Mouse (Mus musculus) hindbrain, embryonic 14.5 days (tissue): ENCODE data around the gene Zfp661. TPM values are rescaled to one million over a fixed set of nuclear protein-coding genes. Genes with fewer than 3 reads are reported as not detected.

Source experiments
- ATAC-seq: fragments of 200-750 bp; cut with Nextera tagmentation; 2 replicates; pipeline ENCODE4 v1.8.0; 2017; ENCODE audit warnings: moderate number of reproducible peaks, mild to moderate bottlenecking, moderate TSS enrichment, moderate library complexity; ENCODE audit not compliant: low FRiP score
- DNase-seq: peaks from one replicate; pipeline ENCODE4 v3.0.0-alpha.2; 2015; ENCODE audit warnings: low spot score
- H3K27ac ChIP-seq: fragments of 300-500 bp; sonication (generic); 2 replicates; pipeline ENCODE4 v1.5.1; 2014; ENCODE audit warnings: mild to moderate bottlenecking, moderate library complexity
- H3K27me3 ChIP-seq: fragments of 300-500 bp; sonication (generic); 2 replicates; pipeline ENCODE4 v1.6.1; 2014; ENCODE audit warnings: mild to moderate bottlenecking, low read length, mixed read lengths; ENCODE audit not compliant: control insufficient read depth, insufficient read depth
- H3K36me3 ChIP-seq: fragments of 300-500 bp; sonication (generic); replicated peaks from 2 replicates; pipeline ENCODE4 v1.6.1; 2014; ENCODE audit not compliant: control insufficient read depth, insufficient read depth
- H3K4me1 ChIP-seq: fragments of 300-500 bp; sonication (generic); replicated peaks from 2 replicates; pipeline ENCODE4 v1.6.1; 2014; ENCODE audit warnings: antibody characterized with exemption, low read length, mixed read lengths; ENCODE audit not compliant: control insufficient read depth, insufficient read depth
- H3K4me2 ChIP-seq: fragments of 300-500 bp; sonication (generic); replicated peaks from 2 replicates; pipeline ENCODE4 v1.6.1; 2014; ENCODE audit warnings: mild to moderate bottlenecking, moderate library complexity
- H3K4me3 ChIP-seq: fragments of 300-500 bp; sonication (generic); replicated peaks from 2 replicates; pipeline ENCODE4 v1.5.1; 2014; ENCODE audit warnings: mild to moderate bottlenecking, low read length
- H3K9ac ChIP-seq: fragments of 300-500 bp; sonication (generic); 2 replicates; pipeline ENCODE4 v1.6.1; 2014
- H3K9me3 ChIP-seq: fragments of 300-500 bp; sonication (generic); 2 replicates; pipeline ENCODE4 v1.6.1; 2016; ENCODE audit warnings: low read length; ENCODE audit not compliant: control insufficient read depth
- WGBS: fragments of 180-500 bp; shearing (Covaris S2); extraction: QIAGEN DNeasy Blood & Tissue Kit; methylation state at CpG from one replicate; pipeline ENCODE4 v1.1.7; 2014; 5-methylcytosine and 5-hydroxymethylcytosine counted together
- polyA plus RNA-seq: library from polyadenylated mRNA; unstranded; fragments of >200 nt; fragmentation: Nextera tagmentation; extraction: Ambion mirVana; gene quantifications from 2 replicates; pipeline ENCODE4 v1.2.1, GENCODE M21; 2014

Zfp661 gene
- polyA plus RNA-seq, 1 experiment from 2014 or later, result 7.1 TPM

DNA sequence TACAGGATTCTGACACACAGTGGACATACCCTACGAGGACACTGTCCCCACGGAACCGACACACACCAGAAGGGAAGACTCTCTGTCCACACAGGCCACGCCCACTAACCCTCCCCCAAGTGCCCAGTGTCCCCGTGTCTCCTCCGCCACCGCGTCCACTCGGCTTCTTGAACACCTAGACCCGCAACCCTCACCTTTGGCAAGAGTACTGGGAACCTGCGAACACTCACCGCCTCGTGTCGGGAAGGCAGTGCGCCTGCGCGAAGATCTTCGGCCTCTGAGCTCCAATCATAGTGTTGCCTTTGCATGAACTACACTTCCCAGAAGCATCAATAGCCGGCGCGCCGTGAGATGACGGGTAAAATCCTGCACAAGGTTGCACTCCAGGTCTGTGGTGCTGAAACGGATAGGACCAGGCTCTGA lies 2.4 kb downstream of the Zfp661 start:
- peaks cover 25% of the 10 kb centered on the region for H3K4me1 ChIP-seq
- no peak overlapping the region for H3K27ac ChIP-seq
- H3K9ac ChIP-seq, result peak overlapping the region; percentile 70
- H3K4me3 ChIP-seq, result peak overlapping the region; percentile 55
- peak; percentile 95 for DNase-seq
- peaks cover 11% of the 10 kb centered on the region; the same call in 1 of the 2 replicates for H3K36me3 ChIP-seq
- H3K4me2 ChIP-seq, result peak overlapping the region; percentile 81
- WGBS, result under 1% methylated on average over 24 of the region's 24 CpGs
- no peaks in the 10 kb centered on the region for H3K27me3 ChIP-seq
- no peaks in the 10 kb centered on the region for H3K9me3 ChIP-seq
- peak; percentile 90 for ATAC-seq

DNA sequence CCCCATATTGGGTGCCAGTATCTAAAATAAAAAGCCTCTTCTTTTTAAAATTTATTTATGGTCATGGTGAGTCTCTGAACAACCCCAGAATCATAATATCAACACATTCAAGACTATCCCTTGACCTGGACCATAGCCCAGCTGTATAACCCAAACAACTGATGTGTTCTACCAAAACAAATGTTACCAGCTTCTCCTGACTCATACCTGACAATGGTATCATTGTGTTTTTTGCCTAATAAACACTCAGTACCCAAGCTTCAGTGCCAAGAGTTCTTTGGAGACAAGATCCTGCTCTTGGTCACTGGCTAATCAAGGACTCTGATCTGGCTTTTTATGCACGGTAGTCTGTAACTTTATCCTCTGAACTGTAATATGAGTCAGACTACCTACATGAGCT lies 13.6 kb downstream of the Zfp661 start:
- peaks cover 28% of the 10 kb centered on the region for H3K36me3 ChIP-seq
- DNase-seq (no peak), ATAC-seq (no peak)
- H3K27me3 ChIP-seq, result no peaks in the 10 kb centered on the region
- H3K4me1 ChIP-seq, result no peaks in the 10 kb centered on the region
- no peak overlapping the region for H3K27ac ChIP-seq
- 82% methylated on average over 1 of the region's 1 CpGs for WGBS
- no peaks in the 10 kb centered on the region for H3K9me3 ChIP-seq
- no peak overlapping the region for H3K4me2 ChIP-seq
- H3K4me3 ChIP-seq, result no peak overlapping the region
- H3K9ac ChIP-seq, result no peak overlapping the region

DNA sequence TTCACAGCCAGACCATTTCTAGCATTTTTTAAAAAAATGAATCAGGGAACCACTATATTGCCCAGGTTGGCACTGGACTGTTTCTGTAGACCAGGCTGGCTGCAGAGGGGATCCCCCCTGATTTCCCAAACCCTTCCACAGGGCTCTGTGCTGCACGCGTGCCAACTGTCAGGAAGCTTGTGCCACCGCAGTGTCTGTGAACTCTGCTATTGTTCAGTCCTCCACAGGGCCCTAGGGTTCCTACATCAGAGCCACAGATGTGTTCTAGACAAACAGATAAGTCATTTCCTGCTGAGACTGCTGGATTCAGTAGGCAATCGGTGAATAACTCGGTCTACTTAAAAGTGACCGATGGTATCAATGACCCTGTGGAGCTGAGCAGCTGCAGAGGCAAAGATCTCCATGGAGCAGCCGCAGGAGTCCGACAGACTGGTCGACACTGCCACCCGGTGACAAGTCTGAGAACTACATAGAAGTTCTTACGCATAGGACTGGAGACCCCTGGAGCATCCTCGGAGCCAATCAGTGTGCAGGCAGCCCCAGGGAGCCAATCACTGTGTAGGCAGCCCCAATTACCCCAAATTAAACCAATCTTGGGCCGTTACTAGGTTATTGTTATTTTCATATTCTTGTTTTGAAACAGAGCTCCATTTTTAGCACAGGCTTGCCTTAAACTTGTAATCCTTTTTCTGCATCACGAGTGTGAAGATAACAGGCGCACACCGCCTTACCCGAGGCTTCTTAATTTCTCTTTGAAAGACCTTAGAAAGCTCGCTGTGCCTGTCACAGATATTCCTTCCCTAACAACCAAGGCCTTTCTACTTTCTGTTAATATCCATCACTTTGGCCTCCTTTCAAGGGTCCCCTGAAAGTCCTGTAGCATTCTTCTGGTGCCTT lies 27.6 kb downstream of the Zfp661 start:
- H3K27ac ChIP-seq, result 0 out of 2 replicates have a peak overlapping the region, but pooled peaks have one; percentile 11
- H3K4me3 ChIP-seq, result peak overlapping the region; percentile 28
- peak; percentile 99 for ATAC-seq
- H3K9me3 ChIP-seq, result no peaks in the 10 kb centered on the region
- H3K9ac ChIP-seq, result peak overlapping the region; percentile 50
- 0 out of 2 replicates have a peak, but pooled peaks cover 4% of the 10 kb centered on the region for H3K4me1 ChIP-seq
- DNase-seq, result peak; percentile 97
- 10% methylated on average over 18 of the region's 18 CpGs for WGBS
- H3K27me3 ChIP-seq, result peaks cover 7% of the 10 kb centered on the region; the same call in 1 of the 2 replicates
- H3K4me2 ChIP-seq, result peak overlapping the region; percentile 48
- no peaks in the 10 kb centered on the region for H3K36me3 ChIP-seq

DNA sequence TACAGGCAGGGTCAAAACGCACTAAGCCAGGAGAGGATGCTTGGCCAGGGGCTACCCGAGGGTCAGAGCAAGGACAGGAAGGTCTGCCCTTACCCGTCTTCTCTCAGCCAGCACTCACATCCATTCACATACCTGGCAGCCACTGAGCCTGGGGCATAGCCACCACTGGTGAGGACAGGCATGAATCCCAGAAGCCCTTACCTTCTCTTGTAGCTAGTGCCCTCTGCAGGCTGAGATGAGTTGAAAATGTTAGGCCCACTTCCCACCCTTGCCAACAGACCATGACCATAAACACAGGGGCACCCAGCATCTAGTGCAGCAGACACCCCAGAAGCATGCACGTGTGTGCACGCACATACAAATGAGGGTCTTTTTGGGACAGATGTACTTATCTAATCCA lies 35.8 kb downstream of the Zfp661 start:
- Histone ChIP-seq H3K4me2 (no peak overlapping the region), H3K36me3 (no peaks in the 10 kb centered on the region), H3K4me1 (no peaks in the 10 kb centered on the region), H3K27ac (no peak overlapping the region), H3K4me3 (no peak overlapping the region), H3K27me3 (no peaks in the 10 kb centered on the region), H3K9me3 (no peaks in the 10 kb centered on the region), H3K9ac (no peak overlapping the region)
- 52% methylated on average over 5 of the region's 5 CpGs for WGBS
- no peak for DNase-seq
- no peak for ATAC-seq

DNA sequence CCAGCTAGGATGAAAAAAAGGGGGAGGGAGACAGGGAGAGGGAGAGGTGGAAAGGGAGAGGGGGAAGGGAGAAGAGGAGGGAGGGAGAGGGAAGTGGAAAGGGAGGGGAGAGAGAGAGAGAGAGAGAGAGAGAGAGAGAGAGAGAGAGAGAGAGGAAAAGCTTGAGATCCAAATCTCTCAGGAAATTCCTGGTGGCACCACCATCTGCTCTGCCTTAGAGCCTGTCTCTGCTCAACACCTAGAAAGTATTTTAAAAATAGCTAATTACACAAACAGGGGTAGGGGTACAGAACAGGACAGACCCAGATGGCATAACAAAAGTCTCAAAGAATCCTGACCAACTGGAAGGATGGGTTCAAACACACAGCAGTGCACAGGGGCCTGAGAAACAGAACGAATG lies 36.4 kb downstream of the Zfp661 start:
- Histone ChIP-seq H3K4me3 (no peak overlapping the region), H3K27me3 (no peaks in the 10 kb centered on the region), H3K9ac (no peak overlapping the region), H3K4me1 (no peaks in the 10 kb centered on the region), H3K36me3 (no peaks in the 10 kb centered on the region), H3K4me2 (no peak overlapping the region), H3K9me3 (no peaks in the 10 kb centered on the region), H3K27ac (no peak overlapping the region)
- ATAC-seq (no peak), DNase-seq (no peak)
- WGBS, result 100% methylated on average over 1 of the region's 1 CpGs

DNA sequence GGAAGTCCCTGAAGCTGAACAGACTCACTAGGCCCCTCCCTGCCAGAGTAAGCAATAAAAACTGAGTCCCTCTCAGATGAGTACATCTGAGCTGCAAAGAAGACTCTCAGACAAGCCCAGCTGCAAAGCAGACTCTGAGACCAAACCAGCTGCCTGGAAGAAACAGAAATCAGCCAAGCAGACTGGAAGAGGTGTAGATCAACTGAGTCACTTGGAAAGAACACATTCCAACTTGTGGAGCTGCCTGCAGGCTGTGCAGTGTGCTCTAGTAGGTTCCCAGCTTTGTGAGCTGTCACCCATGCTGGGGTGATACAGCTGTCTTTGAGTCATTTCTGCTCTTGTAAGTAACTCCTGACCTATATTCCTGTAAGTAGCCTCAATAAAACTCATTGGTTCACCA lies 37.2 kb downstream of the Zfp661 start:
- Histone ChIP-seq H3K9ac (no peak overlapping the region), H3K27ac (no peak overlapping the region), H3K4me2 (no peak overlapping the region), H3K4me1 (no peaks in the 10 kb centered on the region), H3K9me3 (no peaks in the 10 kb centered on the region), H3K4me3 (no peak overlapping the region), H3K36me3 (no peaks in the 10 kb centered on the region), H3K27me3 (no peaks in the 10 kb centered on the region)
- DNase-seq, result no peak
- no peak for ATAC-seq

DNA sequence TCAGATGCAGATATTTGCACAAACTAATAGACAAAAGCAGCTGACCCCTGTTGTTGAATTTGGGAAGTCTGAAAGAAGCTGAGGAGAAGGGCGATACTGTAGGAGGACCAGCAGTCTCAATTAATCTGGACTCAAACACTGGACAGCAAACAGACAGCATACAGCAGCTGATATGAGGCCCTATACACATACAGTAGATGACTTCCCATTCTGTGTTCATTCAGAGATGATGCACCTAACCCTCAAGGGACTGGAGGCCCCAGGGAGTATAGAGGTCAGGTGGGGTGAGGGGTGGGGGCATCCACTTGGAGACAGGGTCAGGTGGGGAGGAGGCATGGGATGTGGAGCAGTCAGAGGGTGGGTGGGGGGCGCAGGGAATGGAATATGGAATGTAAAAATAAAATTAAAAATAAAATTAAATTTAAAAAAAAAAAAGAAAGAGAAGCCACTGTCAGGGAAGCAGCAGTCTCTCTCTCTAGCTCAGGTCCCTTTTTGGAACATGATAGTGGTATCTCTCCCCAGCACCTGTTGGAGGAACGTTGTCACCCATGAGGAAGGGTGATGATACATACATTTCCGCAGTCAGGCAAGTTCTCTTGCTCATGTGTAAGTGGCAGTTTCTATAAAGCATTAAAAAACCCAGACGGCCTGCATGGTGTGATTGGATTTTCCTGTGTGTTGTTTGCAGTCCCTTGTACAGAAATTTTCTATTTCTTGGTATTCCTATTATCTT lies 38.4 kb downstream of the Zfp661 start:
- ATAC-seq (no peak), DNase-seq (no peak)
- Histone ChIP-seq H3K4me2 (no peak overlapping the region), H3K4me1 (no peaks in the 10 kb centered on the region), H3K9me3 (no peaks in the 10 kb centered on the region), H3K27me3 (no peaks in the 10 kb centered on the region), H3K36me3 (no peaks in the 10 kb centered on the region), H3K4me3 (no peak overlapping the region), H3K9ac (no peak overlapping the region), H3K27ac (no peak overlapping the region)
- WGBS, result 81% methylated on average over 5 of the region's 5 CpGs

DNA sequence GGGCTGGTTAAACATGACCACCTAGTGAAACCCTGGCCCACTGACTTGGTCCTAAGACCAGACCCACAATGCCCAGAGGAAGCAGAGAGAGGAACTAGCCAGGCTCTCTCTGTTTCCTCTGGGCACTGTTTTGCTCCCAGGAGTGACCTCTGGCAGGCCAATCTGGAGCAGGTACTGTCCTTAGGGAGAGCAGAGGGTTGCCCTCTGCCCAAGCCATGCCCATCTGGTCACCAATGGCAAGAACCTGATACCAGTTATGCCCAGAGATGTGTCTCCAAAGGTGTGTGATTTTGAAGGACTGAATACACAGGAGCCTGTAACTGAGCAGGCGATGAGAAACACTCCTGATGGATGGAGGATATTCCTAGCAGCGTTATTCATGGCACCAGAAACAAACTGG lies 45.2 kb downstream of the Zfp661 start:
- H3K27ac ChIP-seq, result no peak overlapping the region
- DNase-seq, result no peak
- peaks cover 47% of the 10 kb centered on the region for H3K27me3 ChIP-seq
- no peaks in the 10 kb centered on the region for H3K36me3 ChIP-seq
- ATAC-seq, result no peak
- no peaks in the 10 kb centered on the region for H3K9me3 ChIP-seq
- H3K4me1 ChIP-seq, result no peaks in the 10 kb centered on the region
- 86% methylated on average over 2 of the region's 2 CpGs for WGBS
- no peak overlapping the region for H3K4me2 ChIP-seq
- H3K9ac ChIP-seq, result no peak overlapping the region
- H3K4me3 ChIP-seq, result no peak overlapping the region

DNA sequence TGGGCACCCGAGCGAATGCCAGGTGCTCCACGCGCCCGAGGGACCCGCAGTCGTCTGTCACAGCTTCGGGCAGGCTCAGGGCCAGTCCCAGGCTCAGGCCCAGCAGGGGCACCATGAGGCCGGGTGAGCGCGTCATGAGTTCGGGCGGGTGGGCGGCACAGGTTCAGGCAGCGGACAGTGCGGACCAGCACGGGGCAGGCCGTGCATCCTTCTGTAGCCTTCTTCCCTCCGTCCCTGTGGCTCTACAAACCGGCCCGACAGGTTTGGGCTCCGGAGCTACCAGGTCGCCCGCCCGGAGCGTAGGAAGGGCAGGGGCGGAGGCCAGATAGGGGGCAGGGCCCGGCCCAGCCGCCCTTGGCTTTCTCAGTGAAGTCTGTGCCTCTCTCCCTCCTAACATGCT lies 45.7 kb downstream of the Zfp661 start, which contains the start of gene Prom2:
Prom2 (minus strand) TSS at position 283 of the 400 bp plus-strand sequence.
- peaks cover 47% of the 10 kb centered on the region for H3K27me3 ChIP-seq

More for the DNA sequence above, 45.7 kb downstream of the Zfp661 start, which contains the start of gene Prom2:
- ATAC-seq (no peak), DNase-seq (no peak)
- WGBS, result 3% methylated on average over 29 of the region's 29 CpGs
- Histone ChIP-seq H3K27ac (no peak within 1 kb of the TSS), H3K9ac (no peak within 1 kb of the TSS), H3K4me3 (0 out of 2 replicates have a peak within 1 kb of the TSS, but pooled peaks have one; percentile 5), H3K36me3 (no peaks in the 10 kb centered on the region), H3K4me1 (no peaks in the 10 kb centered on the region), H3K4me2 (peak within 1 kb of the TSS; percentile 37), H3K9me3 (no peaks in the 10 kb centered on the region)
